Mouse (Mus musculus) cortical plate, adult 2 months (tissue): Measurements from ENCODE around the gene Lypla2.

ENCODE experiments used
- CTCF ChIP-seq: fragments of 200-500 bp; IDR thresholded peaks from 2 replicates; pipeline ENCODE4 v1.5.1; 2011; ENCODE audit warnings: mild to moderate bottlenecking, control low read depth, low read length; ENCODE audit not compliant: insufficient read depth; ENCODE audit errors: extremely low read depth
- POLR2A ChIP-seq: fragments of 200-500 bp; IDR thresholded peaks from 2 replicates; pipeline ENCODE4 v1.6.1; 2011; ENCODE audit warnings: mild to moderate bottlenecking, low read length, control low read depth; ENCODE audit not compliant: insufficient read depth; ENCODE audit errors: extremely low read depth

GRCm38 (mm10) chr4:135962946-135963345, 9.5 kb downstream of the Lypla2 start:
- no peak for TF ChIP-seq CTCF
- TF ChIP-seq POLR2A: no peak
